Mouse (Mus musculus) ES-Bruce4 (cell line): ENCODE data around the gene Srgap3. TPM values are rescaled to one million over a fixed set of nuclear protein-coding genes. Genes with fewer than 3 reads are reported as not detected.
A peak's percentile ranks its signal among the peaks of the same experiment; 100 is the strongest.

Source experiments
- H3K27ac ChIP-seq: 2 replicates; pipeline ENCODE4 v1.5.1; 2012; ENCODE audit warnings: low read length, inconsistent platforms; ENCODE audit not compliant: insufficient read depth
- H3K27me3 ChIP-seq: 2 replicates; pipeline ENCODE4 v1.6.1; 2012; ENCODE audit warnings: mild to moderate bottlenecking, low read length, inconsistent platforms; ENCODE audit not compliant: control insufficient read depth, poor library complexity, insufficient read depth, severe bottlenecking
- H3K36me3 ChIP-seq: 2 replicates; pipeline ENCODE4 v1.6.1; 2012; ENCODE audit warnings: inconsistent platforms, mild to moderate bottlenecking, low read length, moderate library complexity; ENCODE audit not compliant: control insufficient read depth, poor library complexity, insufficient read depth, severe bottlenecking
- H3K4me1 ChIP-seq: one replicate; pipeline ENCODE4 v1.8.1; 2011; ENCODE audit warnings: low read length; ENCODE audit not compliant: control insufficient read depth, insufficient read depth
- H3K4me3 ChIP-seq: 2 replicates; pipeline ENCODE4 v1.5.1; 2011; ENCODE audit warnings: low read depth, mild to moderate bottlenecking, low read length
- H3K9ac ChIP-seq: 2 replicates; pipeline ENCODE4 v1.6.1; 2012; ENCODE audit warnings: low read depth, mild to moderate bottlenecking, inconsistent platforms; ENCODE audit not compliant: poor library complexity, severe bottlenecking
- H3K9me3 ChIP-seq: replicated peaks from 2 replicates; pipeline ENCODE4 v1.6.1; 2012; ENCODE audit warnings: mild to moderate bottlenecking, low read length, inconsistent platforms; ENCODE audit not compliant: control insufficient read depth, poor library complexity, insufficient read depth, severe bottlenecking
- CTCF ChIP-seq: IDR thresholded peaks from one replicate; pipeline ENCODE4 v1.8.1; 2011; ENCODE audit warnings: low read depth, low read length
- EP300 ChIP-seq: IDR thresholded peaks from 2 replicates; pipeline ENCODE4 v1.6.1; 2011; ENCODE audit warnings: low read depth, low read length; ENCODE audit not compliant: insufficient read depth
- POLR2A ChIP-seq: IDR thresholded peaks from one replicate; pipeline ENCODE4 v1.8.1; 2011; ENCODE audit warnings: low read length; ENCODE audit not compliant: insufficient read depth
- polyA plus RNA-seq: library from polyadenylated mRNA; stranded (reverse); fragments of >200 nt; gene quantifications from 2 replicates; pipeline ENCODE4 v1.2.4, GENCODE M21; 2011; ENCODE audit warnings: low read depth; ENCODE audit not compliant: missing spikeins, insufficient read depth, insufficient read length

The Srgap3 gene
- polyA plus RNA-seq, 1 experiment: 7.0 TPM

- TF ChIP-seq POLR2A: no peak
- TF ChIP-seq EP300: no peak
- no peak for TF ChIP-seq CTCF
- no peak overlapping the region for H3K9ac ChIP-seq
- no peaks in the 10 kb centered on the region for H3K9me3 ChIP-seq
- H3K27me3 ChIP-seq: no peaks in the 10 kb centered on the region
- no peaks in the 10 kb centered on the region for H3K4me1 ChIP-seq
- H3K36me3 ChIP-seq: no peaks in the 10 kb centered on the region
- H3K27ac ChIP-seq: no peak overlapping the region
- no peak overlapping the region for H3K4me3 ChIP-seq
Measured at GRCm38 (mm10) chr6:112788174-112788573, 158.9 kb downstream of the Srgap3 start.

GRCm38 (mm10) chr6:112781409-112782093, 165.5 kb downstream of the Srgap3 start:
- Histone ChIP-seq H3K27ac (no peak overlapping the region), H3K9me3 (no peaks in the 10 kb centered on the region), H3K36me3 (no peaks in the 10 kb centered on the region), H3K9ac (no peak overlapping the region), H3K4me1 (peaks cover 4% of the 10 kb centered on the region), H3K27me3 (no peaks in the 10 kb centered on the region), H3K4me3 (no peak overlapping the region)
- peak; percentile 43 for TF ChIP-seq CTCF
- no peak for TF ChIP-seq EP300
- no peak for TF ChIP-seq POLR2A

- Histone ChIP-seq H3K27me3 (no peaks in the 10 kb centered on the region), H3K4me1 (peaks cover 4% of the 10 kb centered on the region), H3K9me3 (no peaks in the 10 kb centered on the region), H3K36me3 (no peaks in the 10 kb centered on the region), H3K4me3 (no peak overlapping the region), H3K27ac (peak overlapping the region; percentile 59; the same call in 1 of the 2 replicates), H3K9ac (no peak overlapping the region)
- no peak for TF ChIP-seq POLR2A
- TF ChIP-seq EP300: no peak
- TF ChIP-seq CTCF: no peak
Measured at GRCm38 (mm10) chr6:112778211-112778610, 168.9 kb downstream of the Srgap3 start.

- Histone ChIP-seq H3K36me3 (no peaks in the 10 kb centered on the region), H3K9me3 (no peaks in the 10 kb centered on the region)
Measured at GRCm38 (mm10) chr6:112776718-112777117, 170.3 kb downstream of the Srgap3 start.

GRCm38 (mm10) chr6:112773754-112774153, 173.3 kb downstream of the Srgap3 start:
- Histone ChIP-seq H3K4me3 (no peak overlapping the region), H3K4me1 (peaks cover 4% of the 10 kb centered on the region), H3K27me3 (no peaks in the 10 kb centered on the region), H3K9me3 (no peaks in the 10 kb centered on the region), H3K27ac (no peak overlapping the region), H3K36me3 (no peaks in the 10 kb centered on the region), H3K9ac (no peak overlapping the region)
- TF ChIP-seq EP300 (no peak), POLR2A (no peak), CTCF (no peak)

More at GRCm38 (mm10) chr6:112776718-112777117, 170.3 kb downstream of the Srgap3 start:
- peaks cover 4% of the 10 kb centered on the region for H3K4me1 ChIP-seq
- no peaks in the 10 kb centered on the region for H3K27me3 ChIP-seq
- H3K27ac ChIP-seq: no peak overlapping the region
- H3K9ac ChIP-seq: no peak overlapping the region
- no peak overlapping the region for H3K4me3 ChIP-seq
- TF ChIP-seq EP300: no peak
- no peak for TF ChIP-seq CTCF
- TF ChIP-seq POLR2A: no peak

DNA sequence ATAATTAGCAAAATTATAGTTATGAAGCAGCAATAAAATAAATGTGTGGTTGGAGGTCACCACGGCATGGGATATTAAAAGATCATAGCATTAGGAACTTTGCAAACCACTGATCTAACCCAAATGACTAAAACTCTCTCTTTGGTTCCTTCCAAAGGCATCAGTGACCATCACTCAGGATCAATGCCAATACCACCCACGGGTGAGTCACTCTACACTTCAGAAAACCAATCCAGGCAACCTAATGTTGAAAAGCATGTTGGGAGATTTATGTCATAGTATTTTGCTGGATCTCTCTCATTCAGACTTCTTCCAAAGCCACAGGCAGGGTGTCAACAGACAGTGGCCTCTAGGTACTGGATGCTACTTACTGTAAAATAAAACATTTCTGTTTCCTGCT, 176.1 kb downstream of the Srgap3 start:
- no peaks in the 10 kb centered on the region for H3K9me3 ChIP-seq
- H3K4me3 ChIP-seq: no peak overlapping the region
- H3K27ac ChIP-seq: no peak overlapping the region
- no peak overlapping the region for H3K9ac ChIP-seq
- TF ChIP-seq CTCF: no peak
- TF ChIP-seq POLR2A: no peak
- no peak for TF ChIP-seq EP300
- no peaks in the 10 kb centered on the region for H3K27me3 ChIP-seq
- H3K4me1 ChIP-seq: no peaks in the 10 kb centered on the region
- H3K36me3 ChIP-seq: no peaks in the 10 kb centered on the region
